Mouse (Mus musculus) splenic B cell, adult 2 months (primary cell): ENCODE results near the gene Psd.

Experiments used
- DNase-seq: peaks from one replicate; pipeline ENCODE4 v3.0.0-alpha.2; 2011; ENCODE audit warnings: low read depth, low spot score
- H3K27me3 ChIP-seq: 2 replicates; pipeline ENCODE4 v1.6.1; 2012; ENCODE audit warnings: mild to moderate bottlenecking, low read length, moderate library complexity, mixed read lengths; ENCODE audit not compliant: control insufficient read depth, poor library complexity, insufficient read depth, severe bottlenecking
- H3K36me3 ChIP-seq: 2 replicates; pipeline ENCODE4 v1.6.1; 2012; ENCODE audit warnings: mild to moderate bottlenecking, low read length, moderate library complexity, mixed read lengths; ENCODE audit not compliant: control insufficient read depth, poor library complexity, insufficient read depth, severe bottlenecking

The Psd gene

DNA sequence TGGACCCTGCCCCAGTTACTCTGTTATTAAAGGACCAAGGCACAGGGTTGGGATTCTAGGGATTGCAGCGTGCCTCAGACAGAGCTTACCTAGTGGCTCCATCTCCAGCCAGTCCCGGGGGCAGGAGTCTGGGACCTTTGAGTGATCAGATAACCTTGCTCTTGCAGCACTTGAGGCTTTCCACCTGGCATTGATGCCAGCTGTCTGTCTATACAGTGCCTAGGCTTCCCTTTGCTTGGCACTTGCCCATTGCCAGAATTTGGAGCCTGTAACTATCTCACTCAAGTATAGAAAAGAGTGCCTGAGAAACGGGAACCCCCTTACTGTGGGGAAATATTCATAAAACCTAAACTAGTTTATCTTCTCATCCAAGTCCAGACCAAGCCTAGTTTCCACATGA is 40.0 kb downstream of the Psd start:
- peaks cover 3% of the 10 kb centered on the region; the same call in 1 of the 2 replicates for H3K36me3 ChIP-seq
- DNase-seq: no peak

DNA sequence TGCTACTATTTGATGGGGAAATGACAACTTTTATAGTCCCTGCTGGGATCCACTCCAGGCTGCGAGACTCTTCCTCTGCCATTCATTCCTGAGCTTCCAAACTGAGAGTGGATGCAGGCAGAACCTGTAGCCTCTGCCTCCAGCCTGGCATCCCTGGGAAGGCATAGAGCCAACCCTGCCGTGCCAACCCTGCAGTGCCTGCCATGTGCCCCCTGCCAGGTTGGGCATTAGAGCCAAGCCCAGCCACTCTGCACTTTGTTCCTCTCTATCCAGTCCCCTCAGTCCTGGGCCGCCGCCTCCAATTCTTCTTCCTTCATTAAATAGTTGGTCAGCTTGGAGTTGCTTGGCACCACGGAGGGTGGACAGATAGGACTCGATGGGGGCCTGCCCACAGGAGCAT is 40.9 kb downstream of the Psd start:
- no peak for DNase-seq
- peaks cover 4% of the 10 kb centered on the region; the same call in 1 of the 2 replicates for H3K36me3 ChIP-seq
- no peaks in the 10 kb centered on the region for H3K27me3 ChIP-seq

More for the DNA sequence above, 40.0 kb downstream of the Psd start:
- no peaks in the 10 kb centered on the region for H3K27me3 ChIP-seq

DNA sequence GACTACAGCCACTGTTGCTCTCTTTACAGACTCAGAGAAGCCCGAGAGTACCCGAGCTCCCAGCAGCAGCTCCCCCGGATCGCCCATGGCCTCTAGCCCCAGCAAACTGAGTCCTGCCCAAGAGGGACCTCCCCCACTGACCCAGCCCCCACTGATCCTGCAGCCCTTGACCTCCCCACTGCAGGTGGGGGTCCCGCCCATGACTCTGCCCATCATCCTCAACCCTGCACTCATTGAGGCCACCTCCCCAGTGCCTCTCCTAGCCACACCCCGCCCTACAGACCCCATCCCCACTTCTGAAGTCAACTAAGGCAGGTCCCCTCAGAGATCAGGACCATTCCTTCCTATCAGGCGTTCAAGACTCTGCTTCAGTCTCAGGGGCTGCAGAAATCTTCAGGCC is 41.3 kb downstream of the Psd start:
- H3K36me3 ChIP-seq: peaks cover 4% of the 10 kb centered on the region; the same call in 1 of the 2 replicates
- DNase-seq: no peak
- no peaks in the 10 kb centered on the region for H3K27me3 ChIP-seq

DNA sequence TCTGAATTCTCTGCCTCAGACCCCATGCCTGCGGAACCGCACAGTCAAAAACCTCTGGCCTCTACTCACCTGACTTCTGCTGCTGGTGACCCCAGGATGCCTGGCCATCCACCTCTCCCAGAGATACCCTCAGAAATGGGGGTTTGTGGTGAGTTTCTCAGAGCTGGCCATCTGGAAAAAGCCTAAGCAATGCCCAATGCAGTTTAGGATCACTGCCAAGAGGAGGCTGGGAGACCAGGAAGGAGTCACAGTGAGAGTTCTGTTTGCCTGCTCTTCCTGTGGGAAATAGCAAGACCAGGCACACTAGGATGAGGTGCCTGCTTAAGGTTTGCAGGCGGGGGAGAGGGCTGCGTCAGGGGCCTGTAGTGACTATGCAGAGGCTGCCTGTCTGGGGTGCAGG is 42.3 kb downstream of the Psd start:
- peaks cover 4% of the 10 kb centered on the region; the same call in 1 of the 2 replicates for H3K36me3 ChIP-seq
- no peaks in the 10 kb centered on the region for H3K27me3 ChIP-seq
- no peak for DNase-seq

DNA sequence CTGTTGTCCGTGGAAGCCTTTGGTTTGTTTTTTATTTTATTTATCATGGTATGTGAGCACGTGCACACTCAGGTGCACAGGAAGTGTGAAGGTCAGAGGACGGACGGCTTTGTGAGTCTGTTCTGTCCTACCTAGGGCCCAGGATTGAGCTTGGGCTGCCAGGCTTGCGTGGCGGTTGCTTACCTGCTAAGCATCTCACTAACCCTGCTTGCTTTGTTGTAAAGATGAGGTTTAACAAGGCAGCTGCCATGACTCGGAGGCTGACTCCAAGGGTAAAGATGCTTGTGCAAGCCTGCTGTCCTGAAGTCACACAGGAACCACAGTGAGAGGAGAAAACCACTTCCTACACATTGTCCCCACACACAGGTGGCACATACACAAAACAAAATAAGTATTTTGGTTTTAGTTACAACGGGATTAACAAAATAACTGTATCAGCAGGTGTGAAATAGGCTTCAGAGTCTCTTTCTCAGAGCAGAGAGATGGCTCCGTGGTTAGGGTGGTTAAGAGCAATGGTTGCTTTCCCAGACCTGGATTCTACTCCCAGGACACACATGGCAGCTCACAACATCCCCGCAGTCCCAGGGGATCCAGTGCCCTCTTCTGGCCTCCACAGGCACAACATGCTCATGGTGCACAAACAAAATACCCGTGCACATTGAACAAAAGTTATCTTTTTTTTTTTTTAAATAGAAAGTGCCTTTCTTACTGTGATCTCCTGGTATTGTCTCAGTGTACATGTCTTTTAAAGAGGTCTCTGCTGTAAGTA is 44.7 kb downstream of the Psd start:
- no peaks in the 10 kb centered on the region for H3K27me3 ChIP-seq
- H3K36me3 ChIP-seq: peaks cover 4% of the 10 kb centered on the region; the same call in 1 of the 2 replicates
- no peak for DNase-seq

DNA sequence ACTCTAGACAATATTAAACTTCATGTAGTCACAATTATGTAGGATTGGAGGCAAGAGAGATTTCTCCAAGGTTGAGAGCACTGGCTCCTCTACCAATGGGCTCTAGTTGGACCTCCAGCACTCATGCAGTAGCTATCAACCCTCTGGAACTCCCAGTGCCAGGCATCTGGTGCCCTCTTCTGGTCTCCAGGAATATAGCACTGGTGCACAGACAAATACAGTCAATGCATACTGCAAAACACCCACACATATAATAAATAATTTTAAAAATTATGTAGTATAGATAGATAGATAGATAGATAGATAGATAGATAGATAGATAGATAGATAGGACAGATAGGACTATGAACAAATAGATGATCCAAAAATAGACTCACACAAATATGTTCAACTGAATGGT is 51.6 kb downstream of the Psd start:
- peaks cover 11% of the 10 kb centered on the region for H3K36me3 ChIP-seq
- peak; percentile 54 for DNase-seq
- no peaks in the 10 kb centered on the region for H3K27me3 ChIP-seq

DNA sequence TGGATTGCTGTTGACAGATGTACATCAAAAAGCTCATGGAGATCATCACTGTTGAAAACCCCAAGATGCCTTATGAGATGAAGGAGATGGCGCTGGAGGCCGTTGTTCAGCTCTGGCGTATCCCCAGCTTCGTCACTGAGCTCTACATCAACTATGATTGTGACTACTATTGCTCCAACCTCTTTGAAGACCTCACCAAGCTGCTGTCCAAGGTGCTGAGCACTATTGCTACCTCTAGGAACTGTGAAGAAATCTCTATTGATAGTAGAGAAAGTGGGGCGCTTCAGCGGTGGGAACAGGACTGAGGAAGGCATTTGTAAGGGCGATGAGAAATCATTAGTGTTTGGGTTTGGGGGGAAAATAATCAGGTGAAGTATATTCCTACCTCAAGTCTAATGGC is 62.2 kb downstream of the Psd start:
- DNase-seq: no peak
- Histone ChIP-seq H3K36me3 (peaks cover 19% of the 10 kb centered on the region), H3K27me3 (no peaks in the 10 kb centered on the region)
